Mouse (Mus musculus): ENCODE measurements around the gene Prr32.

Prr32 gene

DNA sequence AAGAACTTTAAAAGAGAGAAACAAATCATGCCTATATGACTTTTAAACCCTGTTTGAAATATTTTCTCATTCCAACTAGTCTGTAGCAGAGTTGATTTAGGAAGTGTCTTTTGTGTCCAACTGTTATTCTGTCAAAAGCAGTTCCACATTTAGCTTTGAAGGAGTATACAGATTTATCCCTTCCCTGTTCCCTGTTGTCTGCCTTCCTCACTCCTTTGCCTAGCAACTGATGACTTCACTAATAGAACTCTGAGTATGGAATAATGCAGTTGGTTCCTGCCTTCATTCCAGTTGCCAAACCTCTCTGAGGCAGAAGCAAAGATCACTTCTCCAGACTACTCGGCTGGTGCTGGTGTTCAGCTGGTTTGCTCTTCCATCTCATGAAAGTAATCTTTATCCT, at the start of gene Prr32:
Prr32 (plus strand) TSS at position 301 of the 400 bp plus-strand sequence.
- no peak for DNase-seq (ENCODE audit: low spot score in 2 of 2)

Data from spleen, postnatal 36 days (tissue).